Mouse (Mus musculus) G1E (cell line): ENCODE data around the gene Gpnmb. TPM values are rescaled to one million over a fixed set of nuclear protein-coding genes. Genes with fewer than 3 reads are reported as not detected.

Source experiments
- ATAC-seq: 2 replicates; pipeline ENCODE4 v1.8.0; 2016; ENCODE audit warnings: mild to moderate bottlenecking; ENCODE audit not compliant: insufficient number of reproducible peaks, poor library complexity, low FRiP score, severe bottlenecking; ENCODE audit errors: extremely low read depth
- DNase-seq: peaks from one replicate; pipeline ENCODE4 v3.0.0; 2012; ENCODE audit warnings: low spot score
- H3K27me3 ChIP-seq: 2 replicates; pipeline ENCODE4 v1.6.1; 2012; ENCODE audit warnings: mild to moderate bottlenecking, low read length, inconsistent platforms; ENCODE audit not compliant: insufficient read depth
- H3K36me3 ChIP-seq: replicated peaks from 2 replicates; pipeline ENCODE3; 2012; ENCODE audit warnings: mild to moderate bottlenecking, inconsistent platforms
- H3K4me1 ChIP-seq: 2 replicates; pipeline ENCODE4 v1.6.1; 2012; ENCODE audit warnings: low read depth, low read length, inconsistent platforms, mixed read lengths; ENCODE audit not compliant: insufficient read depth
- H3K4me3 ChIP-seq: 2 replicates; pipeline ENCODE4 v1.5.1; 2012; ENCODE audit warnings: low read depth, mild to moderate bottlenecking, inconsistent platforms, low read length, moderate library complexity, mixed read lengths
- H3K9me3 ChIP-seq: replicated peaks from 2 replicates; pipeline ENCODE4 v1.6.1; 2012; ENCODE audit warnings: inconsistent platforms
- CTCF ChIP-seq: IDR thresholded peaks from 2 replicates; pipeline ENCODE4 v1.5.1; 2012; ENCODE audit warnings: low read depth, low read length, inconsistent platforms, mixed read lengths
- GATA1 ChIP-seq: IDR thresholded peaks from 2 replicates; pipeline ENCODE4 v1.6.1; 2012; ENCODE audit warnings: borderline replicate concordance, low read length, inconsistent platforms, mixed read lengths
- GATA2 ChIP-seq: IDR thresholded peaks from 2 replicates; pipeline ENCODE4 v1.6.1; 2012; ENCODE audit warnings: low read depth, low read length, inconsistent platforms, borderline replicate concordance
- POLR2AphosphoS5 ChIP-seq: IDR thresholded peaks from 2 replicates; pipeline ENCODE4 v1.6.1; 2012; ENCODE audit warnings: low read depth, low read length, inconsistent platforms; ENCODE audit not compliant: insufficient replicate concordance
- TAL1 ChIP-seq: conservative IDR thresholded peaks from 2 replicates; pipeline ENCODE4 v1.6.1; 2012; ENCODE audit warnings: low read depth, low read length, inconsistent platforms, mixed read lengths
- polyA plus RNA-seq: library from polyadenylated mRNA; stranded (reverse); fragments of >175 nt; gene quantifications from 2 replicates; pipeline ENCODE4 v1.2.3, GENCODE M21; 2012
- total RNA-seq, 2 experiments: library from RNA; stranded (forward) in 1 of 2; stranded (reverse) in 1 of 2; fragments of 200-1000 nt in 1 of 2; fragments of >200 nt in 1 of 2; fragmentation: Nextera tagmentation in 1 of 2; gene quantifications; 2 replicates each; pipeline ENCODE4 v1.2.3; 2014 to 2017

Gene Gpnmb
- total and polyA plus RNA-seq, 3 experiments: 0.05 to 0.16 TPM; not detected in 1

GRCm38 (mm10) chr6:49077894-49078293 is 41.5 kb downstream of the Gpnmb start:
- peaks cover 24% of the 10 kb centered on the region for H3K4me1 ChIP-seq
- no peaks in the 10 kb centered on the region for H3K9me3 ChIP-seq
- no peak for ATAC-seq
- DNase-seq: no peak
- H3K27me3 ChIP-seq: no peaks in the 10 kb centered on the region
- no peak overlapping the region for H3K4me3 ChIP-seq
- no peak for TF ChIP-seq GATA2
- no peak for TF ChIP-seq GATA1
- TF ChIP-seq CTCF: no peak
- TF ChIP-seq TAL1: no peak
- TF ChIP-seq POLR2AphosphoS5: no peak
- peaks cover 54% of the 10 kb centered on the region for H3K36me3 ChIP-seq

GRCm38 (mm10) chr6:49079313-49079712 is 43.0 kb downstream of the Gpnmb start:
- DNase-seq: no peak
- H3K36me3 ChIP-seq: peaks cover 68% of the 10 kb centered on the region
- no peaks in the 10 kb centered on the region for H3K27me3 ChIP-seq
- peaks cover 23% of the 10 kb centered on the region for H3K4me1 ChIP-seq
- no peak for ATAC-seq
- no peak for TF ChIP-seq GATA1
- TF ChIP-seq GATA2: no peak
- TF ChIP-seq TAL1: no peak
- no peak for TF ChIP-seq POLR2AphosphoS5
- no peak for TF ChIP-seq CTCF
- H3K4me3 ChIP-seq: no peak overlapping the region
- H3K9me3 ChIP-seq: no peaks in the 10 kb centered on the region

DNA sequence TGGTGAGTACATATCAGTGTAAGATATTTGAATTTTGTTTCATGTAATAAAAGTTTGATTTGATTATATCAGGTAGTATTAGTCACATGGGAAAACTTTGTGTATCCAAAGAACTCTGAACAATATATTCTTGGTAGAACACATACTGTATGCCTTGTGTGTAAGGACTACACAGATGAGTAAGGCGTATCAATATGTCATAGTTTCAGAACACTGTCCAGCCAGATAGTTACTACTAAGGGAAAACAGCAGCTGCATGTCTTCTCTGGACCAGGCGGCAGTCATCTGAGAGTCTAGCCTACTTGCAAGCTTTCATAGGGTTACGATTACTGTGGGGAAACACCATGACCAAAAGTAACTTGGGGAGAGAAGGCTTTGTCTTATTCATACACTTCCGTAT is 46.7 kb downstream of the Gpnmb start:
- TF ChIP-seq TAL1 (no peak), CTCF (no peak), POLR2AphosphoS5 (no peak), GATA2 (no peak), GATA1 (no peak)
- ATAC-seq: no peak
- Histone ChIP-seq H3K36me3 (peaks cover 78% of the 10 kb centered on the region), H3K9me3 (no peaks in the 10 kb centered on the region), H3K4me3 (no peak overlapping the region), H3K4me1 (peaks cover 4% of the 10 kb centered on the region), H3K27me3 (no peaks in the 10 kb centered on the region)
- no peak for DNase-seq

DNA sequence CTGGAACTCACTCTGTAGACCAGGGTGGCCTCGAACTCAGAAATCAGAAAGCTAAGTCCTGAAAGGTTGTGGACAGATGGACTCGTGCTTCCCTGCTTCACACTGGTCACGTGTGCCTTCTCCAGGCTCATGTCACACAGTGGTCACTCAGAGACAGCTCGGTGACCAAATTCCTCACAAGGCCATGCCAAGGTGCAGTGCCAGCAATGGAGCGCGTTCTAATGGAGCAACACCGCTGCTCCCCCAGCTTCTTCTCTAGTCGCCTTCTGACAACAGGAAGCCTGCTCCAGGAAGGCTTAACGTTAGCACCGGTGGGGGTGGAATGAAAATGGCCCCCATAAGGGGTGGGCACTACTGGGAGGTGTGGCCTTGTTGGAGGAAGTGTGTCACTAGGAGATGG is 58.6 kb downstream of the Gpnmb start:
- H3K27me3 ChIP-seq: no peaks in the 10 kb centered on the region
- H3K4me3 ChIP-seq: no peak overlapping the region
- no peak for TF ChIP-seq CTCF
- TF ChIP-seq POLR2AphosphoS5: no peak
- no peak for TF ChIP-seq GATA1
- H3K36me3 ChIP-seq: peaks cover 96% of the 10 kb centered on the region
- no peaks in the 10 kb centered on the region; the same call in 1 of the 2 replicates for H3K4me1 ChIP-seq
- no peaks in the 10 kb centered on the region for H3K9me3 ChIP-seq
- DNase-seq (no peak), ATAC-seq (no peak)

GRCm38 (mm10) chr6:49096421-49096820 is 60.1 kb downstream of the Gpnmb start:
- H3K27me3 ChIP-seq: no peaks in the 10 kb centered on the region
- TF ChIP-seq POLR2AphosphoS5: no peak
- no peak for TF ChIP-seq CTCF
- TF ChIP-seq GATA1: no peak
- no peak for TF ChIP-seq TAL1
- no peak for TF ChIP-seq GATA2
- no peaks in the 10 kb centered on the region; the same call in 1 of the 2 replicates for H3K4me1 ChIP-seq
- H3K4me3 ChIP-seq: no peak overlapping the region
- no peaks in the 10 kb centered on the region for H3K9me3 ChIP-seq
- peaks cover 95% of the 10 kb centered on the region for H3K36me3 ChIP-seq
- DNase-seq (no peak), ATAC-seq (no peak)

GRCm38 (mm10) chr6:49096933-49097461 is 60.7 kb downstream of the Gpnmb start:
- H3K27me3 ChIP-seq: no peaks in the 10 kb centered on the region
- H3K36me3 ChIP-seq: peaks cover 93% of the 10 kb centered on the region
- H3K9me3 ChIP-seq: no peaks in the 10 kb centered on the region
- H3K4me1 ChIP-seq: no peaks in the 10 kb centered on the region; the same call in 1 of the 2 replicates
- TF ChIP-seq GATA1 (no peak), POLR2AphosphoS5 (no peak), GATA2 (no peak), CTCF (no peak), TAL1 (no peak)
- no peak for DNase-seq
- ATAC-seq: no peak
- no peak overlapping the region for H3K4me3 ChIP-seq
